Mouse (Mus musculus): ENCODE data around the gene Slc36a2. TPM values are rescaled to one million over a fixed set of nuclear protein-coding genes. Genes with fewer than 3 reads are reported as not detected.
"Not testable (repeated sequence)": the region's sequence is repeated elsewhere in the genome, so short reads cannot be mapped to it uniquely, and the experiment has no call there.

Slc36a2 gene
- total RNA-seq, 1 experiment from 2014 or later, result not detected

- ATAC-seq (replicated peaks in 1 of 2; ENCODE audit: insufficient read depth in 1 of 2, low FRiP score in 2 of 2, low TSS enrichment in 1 of 2, low read depth in 1 of 2, poor library complexity in 2 of 2, severe bottlenecking in 2 of 2), result no peak
Measured at GRCm38 (mm10) chr11:55120279-55120678, 64.6 kb downstream of the Slc36a2 start.

- 0 out of 4 replicates have a peak, but pooled peaks of 1 of the 2 experiments have one; percentile 6 for ATAC-seq (replicated peaks in 1 of 2; ENCODE audit: insufficient read depth in 1 of 2, low FRiP score in 2 of 2, low TSS enrichment in 1 of 2, low read depth in 1 of 2, poor library complexity in 2 of 2, severe bottlenecking in 2 of 2)
Measured at GRCm38 (mm10) chr11:55117031-55117430, 67.8 kb downstream of the Slc36a2 start.

GRCm38 (mm10) chr11:55116004-55116403 is 68.9 kb downstream of the Slc36a2 start:
- no peak for ATAC-seq (replicated peaks in 1 of 2; ENCODE audit: insufficient read depth in 1 of 2, low FRiP score in 2 of 2, low TSS enrichment in 1 of 2, low read depth in 1 of 2, poor library complexity in 2 of 2, severe bottlenecking in 2 of 2)

GRCm38 (mm10) chr11:55114291-55114690 is 70.6 kb downstream of the Slc36a2 start:
- no peak for ATAC-seq (replicated peaks in 1 of 2; ENCODE audit: insufficient read depth in 1 of 2, low FRiP score in 2 of 2, low TSS enrichment in 1 of 2, low read depth in 1 of 2, poor library complexity in 2 of 2, severe bottlenecking in 2 of 2)

- not testable (repeated sequence) for ATAC-seq (replicated peaks in 1 of 2; ENCODE audit: insufficient read depth in 1 of 2, low FRiP score in 2 of 2, low TSS enrichment in 1 of 2, low read depth in 1 of 2, poor library complexity in 2 of 2, severe bottlenecking in 2 of 2)
Measured at GRCm38 (mm10) chr11:55113861-55114250, 71.0 kb downstream of the Slc36a2 start.

- peak; percentile 70 to 93 for ATAC-seq (replicated peaks in 1 of 2; ENCODE audit: insufficient read depth in 1 of 2, low FRiP score in 2 of 2, low TSS enrichment in 1 of 2, low read depth in 1 of 2, poor library complexity in 2 of 2, severe bottlenecking in 2 of 2)
Measured at GRCm38 (mm10) chr11:55113209-55113860, 71.5 kb downstream of the Slc36a2 start.

GRCm38 (mm10) chr11:55110566-55111169 is 74.2 kb downstream of the Slc36a2 start:
- no peak for ATAC-seq (replicated peaks in 1 of 2; ENCODE audit: insufficient read depth in 1 of 2, low FRiP score in 2 of 2, low TSS enrichment in 1 of 2, low read depth in 1 of 2, poor library complexity in 2 of 2, severe bottlenecking in 2 of 2)

- ATAC-seq (replicated peaks in 1 of 2; ENCODE audit: insufficient read depth in 1 of 2, low FRiP score in 2 of 2, low TSS enrichment in 1 of 2, low read depth in 1 of 2, poor library complexity in 2 of 2, severe bottlenecking in 2 of 2), result no peak
Measured at GRCm38 (mm10) chr11:55109521-55110300, 75.2 kb downstream of the Slc36a2 start.

Other genes starting within 250 kb of the Slc36a2 start
- gene Tnip1, start 222.2 kb downstream of the Slc36a2 start, total RNA-seq (2017), result 26.6 and 44.4 TPM in 2 replicates
- 62.0 and 69.8 TPM in 2 replicates for gene Anxa6, start 151.6 kb downstream of the Slc36a2 start, total RNA-seq (2017)
- gene Ccdc69, start 106.9 kb downstream of the Slc36a2 start, total RNA-seq (2017), result 47.6 and 48.7 TPM in 2 replicates
- gene Gm2a, start 87.0 kb downstream of the Slc36a2 start, total RNA-seq (2017), result 70.1 and 79.8 TPM in 2 replicates
- gene Slc36a3, start 33.4 kb downstream of the Slc36a2 start, total RNA-seq (2017), result not detected in 2 replicates
- gene Slc36a1, start 19.3 kb upstream of the Slc36a2 start, total RNA-seq (2017), result 2.7 and 6.4 TPM in 2 replicates
- 0.15 and 0.19 TPM in 2 replicates for gene Fat2, start 151.5 kb upstream of the Slc36a2 start, total RNA-seq (2017)
- 0.13 and 1.6 TPM in 2 replicates for gene Sparc, start 238.1 kb upstream of the Slc36a2 start, total RNA-seq (2017)

Measured in hematopoietic stem cell, adult 5-6 weeks (primary cell).